Mouse (Mus musculus): ENCODE measurements around the gene Nr1d1. TPM values are rescaled to one million over a fixed set of nuclear protein-coding genes. Genes with fewer than 3 reads are reported as not detected.

Nr1d1 gene
- total and polyA plus RNA-seq, 3 experiments, result 2.0 to 5.6 TPM; not detected in 1

- Histone ChIP-seq H3K9ac (ENCODE audit: control insufficient read depth, low read depth, low read length, poor library complexity, severe bottlenecking) (peak overlapping the region; percentile 52), H3K9me3 (replicated peaks; ENCODE audit: insufficient read depth, low read length) (no peaks in the 10 kb centered on the region), H3K4me3 (ENCODE audit: control insufficient read depth in 1 of 2, insufficient read depth in 1 of 2, low read depth in 2 of 2, low read length in 2 of 2) (peak overlapping the region; percentile 11 to 41; a peak in 3 of 4 replicates), H3K27me3 (ENCODE audit: control insufficient read depth in 1 of 2, insufficient read depth in 2 of 2, low read length in 2 of 2) (no peaks in the 10 kb centered on the region), H3K79me2 (ENCODE audit: control insufficient read depth, insufficient read depth, low read length, poor library complexity) (peaks cover 6% of the 10 kb centered on the region), H3K4me1 (ENCODE audit: control insufficient read depth in 1 of 2, insufficient read depth in 2 of 2, low read length in 2 of 2) (peaks cover 42 to 55% of the 10 kb centered on the region in 2 experiments), H3K27ac (ENCODE audit: control insufficient read depth, low read depth, low read length) (peak overlapping the region; percentile 72), H3K36me3 (ENCODE audit: control insufficient read depth in 1 of 2, insufficient read depth in 2 of 2, low read length in 2 of 2) (peaks cover 0 to 39% of the 10 kb centered on the region in 2 experiments; a peak in 2 of 4 replicates)
- TF ChIP-seq MYB (IDR thresholded peaks at IDR 0.05; ENCODE audit: low read depth, low read length) (no peak), USF1 (IDR thresholded peaks at IDR 0.05; ENCODE audit: low read depth, low read length) (peak; percentile 34; the same call in 1 of the 2 replicates)
- DNase-seq (ENCODE audit: low read depth, low spot score), result peak; percentile 54
These were observed 27.2 kb downstream of the Nr1d1 start for GRCm38 (mm10) chr11:98747804-98748505.

GRCm38 (mm10) chr11:98746855-98747693 is 28.1 kb downstream of the Nr1d1 start:
- peak; percentile 95 for DNase-seq (ENCODE audit: low read depth, low spot score)
- peak overlapping the region; percentile 69 for H3K9ac ChIP-seq (ENCODE audit: control insufficient read depth, low read depth, low read length, poor library complexity, severe bottlenecking)
- peaks cover 5% of the 10 kb centered on the region for H3K79me2 ChIP-seq (ENCODE audit: control insufficient read depth, insufficient read depth, low read length, poor library complexity)
- H3K27ac ChIP-seq (ENCODE audit: control insufficient read depth, low read depth, low read length), result peak overlapping the region; percentile 87
- H3K9me3 ChIP-seq (replicated peaks; ENCODE audit: insufficient read depth, low read length), result no peaks in the 10 kb centered on the region
- H3K36me3 ChIP-seq (ENCODE audit: control insufficient read depth in 1 of 2, insufficient read depth in 2 of 2, low read length in 2 of 2), result peaks cover 0 to 37% of the 10 kb centered on the region in 2 experiments; a peak in 2 of 4 replicates
- H3K4me3 ChIP-seq (ENCODE audit: control insufficient read depth in 1 of 2, insufficient read depth in 1 of 2, low read depth in 2 of 2, low read length in 2 of 2), result peak overlapping the region; percentile 40 to 59
- H3K4me1 ChIP-seq (ENCODE audit: control insufficient read depth in 1 of 2, insufficient read depth in 2 of 2, low read length in 2 of 2), result peaks cover 36 to 50% of the 10 kb centered on the region in 2 experiments
- H3K27me3 ChIP-seq (ENCODE audit: control insufficient read depth in 1 of 2, insufficient read depth in 2 of 2, low read length in 2 of 2), result no peaks in the 10 kb centered on the region
- TF ChIP-seq CHD1 (IDR thresholded peaks at IDR 0.05; ENCODE audit: low read depth, low read length) (no peak), USF1 (IDR thresholded peaks at IDR 0.05; ENCODE audit: low read depth, low read length) (peak; percentile 85), TAL1 (IDR thresholded peaks at IDR 0.05; ENCODE audit: low read length) (no peak), ETS1 (IDR thresholded peaks at IDR 0.05; ENCODE audit: low read depth, low read length) (peak; percentile 74), TCF12 (IDR thresholded peaks at IDR 0.05; ENCODE audit: low read depth, low read length) (no peak; the same call in 1 of the 2 replicates), NELFE (IDR thresholded peaks at IDR 0.05; ENCODE audit: low read depth, low read length) (peak; percentile 39), MAX (IDR thresholded peaks at IDR 0.05; ENCODE audit: low read length) (peak; percentile 97), USF2 (IDR thresholded peaks at IDR 0.05; ENCODE audit: borderline replicate concordance in 1 of 2, insufficient read depth in 1 of 2, low read depth in 1 of 2, low read length in 2 of 2) (no peak), NRF1 (IDR thresholded peaks at IDR 0.05; ENCODE audit: insufficient read depth, low read depth, low read length, poor library complexity, severe bottlenecking) (peak; percentile 89), MEF2A (IDR thresholded peaks at IDR 0.05; ENCODE audit: extremely low read depth, insufficient replicate concordance, low read depth, low read length, poor library complexity, severe bottlenecking) (0 out of 2 replicates have a peak, but pooled peaks have one; percentile 11), GABPA (IDR thresholded peaks at IDR 0.05; ENCODE audit: low read depth, low read length) (no peak), GATA1 (IDR thresholded peaks at IDR 0.05; ENCODE audit: low read depth, low read length) (no peak), POLR2A (IDR thresholded peaks at IDR 0.05; ENCODE audit: control insufficient read depth in 1 of 2, insufficient read depth in 1 of 2, low read depth in 1 of 2, low read length in 2 of 2, poor library complexity in 1 of 2) (peak; percentile 39 to 78; a peak in 3 of 4 replicates), EP300 (IDR thresholded peaks at IDR 0.05; ENCODE audit: low read depth in 1 of 2, low read length in 2 of 2) (no peak; a peak in 2 of 4 replicates), ZNF384 (IDR thresholded peaks at IDR 0.05; ENCODE audit: low read depth, low read length) (no peak), CHD2 (IDR thresholded peaks at IDR 0.05; ENCODE audit: low read length) (no peak), TBP (IDR thresholded peaks at IDR 0.05; ENCODE audit: low read depth, low read length) (peak; percentile 68), MYB (IDR thresholded peaks at IDR 0.05; ENCODE audit: low read depth, low read length) (no peak), SMC3 (IDR thresholded peaks at IDR 0.05; ENCODE audit: low read depth, low read length) (no peak), MXI1 (IDR thresholded peaks at IDR 0.05; ENCODE audit: low read depth, low read length) (peak; percentile 95), JUND (IDR thresholded peaks at IDR 0.05; ENCODE audit: low read depth, low read length) (0 out of 2 replicates have a peak, but pooled peaks have one; percentile 27), MYC (IDR thresholded peaks at IDR 0.05; ENCODE audit: low read depth, low read length) (peak; percentile 96), KAT2A (conservative IDR thresholded peaks at IDR 0.05; ENCODE audit: low read depth, low read length) (no peak), POLR2AphosphoS2 (IDR thresholded peaks at IDR 0.05; ENCODE audit: low read length) (peak; percentile 59; the same call in 1 of the 2 replicates), UBTF (IDR thresholded peaks at IDR 0.05; ENCODE audit: borderline replicate concordance, insufficient read depth, low read depth, low read length) (0 out of 2 replicates have a peak, but pooled peaks have one; percentile 50), MAZ (IDR thresholded peaks at IDR 0.05; ENCODE audit: low read depth, low read length) (peak; percentile 75; the same call in 1 of the 2 replicates), CTCF (IDR thresholded peaks at IDR 0.05 in 2 of 3, conservative IDR thresholded peaks at IDR 0.05 in 1 of 3; ENCODE audit: control insufficient read depth in 1 of 3, insufficient read depth in 1 of 3, low read depth in 2 of 3, low read length in 3 of 3, poor library complexity in 1 of 3, severe bottlenecking in 1 of 3) (no peak)

Data from MEL (cell line).